Mouse (Mus musculus) cerebellum, adult 2 months (tissue): ENCODE data around the gene Hlf. TPM values are rescaled to one million over a fixed set of nuclear protein-coding genes. Genes with fewer than 3 reads are reported as not detected.

Experiments
- DNase-seq, 2 experiments: peaks; one replicate each; pipeline ENCODE4 v3.0.0; 2021
- H3K27ac ChIP-seq: fragments of 200-500 bp; 2 replicates; pipeline ENCODE4 v1.5.1; 2012; ENCODE audit warnings: low read length, control low read depth, inconsistent platforms; ENCODE audit not compliant: insufficient read depth
- H3K27me3 ChIP-seq: fragments of 200-500 bp; 2 replicates; pipeline ENCODE4 v1.6.1; 2012; ENCODE audit warnings: inconsistent platforms, mild to moderate bottlenecking, low read length, moderate library complexity; ENCODE audit not compliant: control insufficient read depth, insufficient read depth
- H3K4me1 ChIP-seq: fragments of 200-500 bp; 2 replicates; pipeline ENCODE4 v1.6.1; 2011; ENCODE audit warnings: low read length; ENCODE audit not compliant: control insufficient read depth, insufficient read depth
- H3K4me3 ChIP-seq: fragments of 200-500 bp; replicated peaks from 2 replicates; pipeline ENCODE3; 2011; ENCODE audit warnings: mild to moderate bottlenecking, low read depth, low read length, control low read depth; ENCODE audit not compliant: insufficient read depth
- CTCF ChIP-seq: fragments of 200-500 bp; IDR thresholded peaks from 2 replicates; pipeline ENCODE4 v1.5.1; 2011; ENCODE audit warnings: low read depth, mild to moderate bottlenecking, control low read depth, low read length, moderate library complexity, borderline replicate concordance; ENCODE audit not compliant: insufficient read depth
- POLR2A ChIP-seq: fragments of 200-500 bp; IDR thresholded peaks from 2 replicates; pipeline ENCODE4 v1.6.1; 2011; ENCODE audit warnings: low read length, control low read depth, borderline replicate concordance; ENCODE audit not compliant: insufficient read depth
- WGBS: fragments of 180-500 bp; shearing (Covaris S2); methylation state at CpG from one replicate; pipeline ENCODE4 v1.1.7; 2018; 5-methylcytosine and 5-hydroxymethylcytosine counted together
- polyA plus RNA-seq: library from polyadenylated mRNA; depleted of rRNA; stranded (reverse); fragments of >200 nt; gene quantifications from 2 replicates; pipeline ENCODE4 v1.2.3, GENCODE M21; 2012

Gene Hlf
- polyA plus RNA-seq, 1 experiment = 50.4 TPM

DNA sequence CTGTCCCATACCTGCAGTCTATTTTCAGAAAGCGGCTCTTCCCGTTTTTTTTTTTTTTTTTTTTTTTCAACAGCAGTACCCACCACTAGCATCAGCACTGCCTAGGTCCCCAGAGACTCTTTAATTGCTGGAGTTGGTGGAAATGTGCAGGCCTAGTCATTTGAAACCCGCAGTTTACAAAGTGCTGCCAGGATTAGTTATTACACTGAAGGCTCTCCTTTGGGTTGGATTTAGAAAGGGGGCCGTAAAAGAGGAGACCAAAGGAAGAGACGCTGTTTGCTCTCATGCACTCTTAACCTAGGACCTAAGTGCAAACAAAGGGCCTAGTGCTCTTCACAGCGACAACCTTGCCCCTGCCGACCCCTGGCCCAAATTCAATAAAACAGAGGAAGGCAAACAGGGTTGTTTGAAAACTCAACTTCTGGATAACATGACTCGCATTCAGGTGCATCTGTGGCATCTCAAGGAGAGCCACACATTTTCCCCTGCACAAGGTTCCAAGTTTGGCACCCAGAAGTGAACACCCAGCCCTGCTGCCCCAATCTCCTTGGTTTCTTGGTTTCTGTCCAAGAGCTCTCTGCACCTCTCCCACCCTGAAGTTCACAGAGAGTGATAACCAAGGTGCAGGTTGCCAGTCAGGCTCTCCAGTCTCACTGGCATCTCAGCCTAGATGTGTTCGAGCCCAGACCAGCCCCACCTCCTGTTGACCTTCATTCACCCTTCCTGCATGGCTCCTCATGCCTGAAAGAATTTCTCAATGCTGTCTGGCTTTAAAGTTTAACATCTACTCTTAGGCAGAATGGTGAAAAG lies 34.0 kb downstream of the Hlf start:
- Histone ChIP-seq H3K4me1 (peaks cover 19% of the 10 kb centered on the region), H3K27me3 (no peaks in the 10 kb centered on the region), H3K27ac (no peak overlapping the region), H3K4me3 (no peak overlapping the region)
- TF ChIP-seq CTCF = no peak
- TF ChIP-seq POLR2A = no peak
- DNase-seq = no peak
- 62% methylated on average over 9 of the region's 9 CpGs for WGBS

DNA sequence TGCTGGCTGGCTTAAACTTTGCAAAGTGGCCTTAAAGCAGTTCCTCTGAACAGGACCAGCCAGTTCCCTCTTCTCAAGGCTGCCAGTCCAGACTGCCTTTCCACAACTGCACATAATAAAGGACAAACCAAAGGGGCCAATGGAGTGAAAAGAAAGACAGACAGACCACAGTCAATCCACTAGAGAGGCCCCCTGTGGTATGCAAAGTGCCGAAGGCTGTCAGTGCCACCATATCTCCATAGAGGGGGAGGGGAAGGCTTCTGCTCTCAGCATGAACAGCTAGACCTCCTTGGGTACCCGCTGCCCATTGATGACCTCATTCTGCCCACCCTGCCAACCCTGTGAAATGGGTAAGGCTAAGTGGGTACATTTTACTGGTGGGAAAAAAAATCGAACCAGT lies 34.7 kb downstream of the Hlf start:
- no peak for TF ChIP-seq POLR2A
- no peak for TF ChIP-seq CTCF
- DNase-seq = no peak
- no peak overlapping the region for H3K27ac ChIP-seq
- no peak overlapping the region for H3K4me3 ChIP-seq
- H3K27me3 ChIP-seq = no peaks in the 10 kb centered on the region
- WGBS = 42% methylated on average over 3 of the region's 3 CpGs
- H3K4me1 ChIP-seq = peaks cover 19% of the 10 kb centered on the region

DNA sequence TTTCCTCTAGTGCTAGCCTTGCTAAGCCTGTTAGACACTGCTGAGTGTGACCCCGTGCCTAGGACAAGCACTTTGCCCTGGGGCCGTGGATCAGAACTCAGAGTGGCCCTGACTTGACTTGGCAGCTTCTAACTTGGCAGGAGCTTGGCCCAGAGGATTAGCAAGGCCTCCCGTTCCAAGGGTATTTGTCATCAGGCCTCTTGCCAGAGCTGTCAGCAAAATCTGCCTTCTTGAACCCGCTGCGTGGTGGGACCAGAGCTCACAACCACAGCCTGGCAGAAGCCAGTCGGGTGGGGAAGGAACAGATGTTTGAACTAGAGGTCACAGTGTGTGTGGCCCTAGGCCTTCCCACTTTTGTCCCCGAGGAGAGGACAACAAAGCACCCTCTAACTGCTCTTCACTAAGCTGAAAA lies 35.4 kb downstream of the Hlf start:
- Histone ChIP-seq H3K4me3 (no peak overlapping the region), H3K27me3 (no peaks in the 10 kb centered on the region), H3K4me1 (peaks cover 19% of the 10 kb centered on the region), H3K27ac (no peak overlapping the region)
- WGBS = 4% methylated on average over 7 of the region's 7 CpGs
- peak; percentile 63 to 81 for DNase-seq
- no peak for TF ChIP-seq POLR2A
- no peak for TF ChIP-seq CTCF

DNA sequence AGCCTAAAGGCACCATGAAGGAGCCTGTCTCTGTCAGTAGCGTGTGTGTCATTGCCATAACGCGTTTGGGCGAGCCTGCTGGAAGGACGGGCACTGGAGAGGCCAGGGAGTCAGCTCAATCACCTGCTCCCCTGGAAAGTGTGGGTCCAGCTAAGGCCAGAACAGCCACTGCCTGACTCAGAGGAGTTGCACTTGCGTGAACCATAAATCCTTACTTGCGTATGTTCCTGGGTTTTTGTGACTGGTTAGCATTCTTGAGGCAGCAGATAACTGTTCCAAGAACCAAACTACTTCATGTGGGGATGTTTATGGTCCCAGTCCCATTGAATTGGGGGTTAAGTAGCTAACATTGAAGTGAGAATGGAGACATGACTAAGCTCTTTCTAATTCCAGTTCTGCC lies 38.0 kb downstream of the Hlf start:
- Histone ChIP-seq H3K4me1 (peaks cover 16% of the 10 kb centered on the region), H3K27me3 (no peaks in the 10 kb centered on the region), H3K4me3 (no peak overlapping the region), H3K27ac (no peak overlapping the region)
- no peak for DNase-seq
- TF ChIP-seq CTCF (no peak), POLR2A (no peak)
- WGBS = 82% methylated on average over 7 of the region's 7 CpGs

DNA sequence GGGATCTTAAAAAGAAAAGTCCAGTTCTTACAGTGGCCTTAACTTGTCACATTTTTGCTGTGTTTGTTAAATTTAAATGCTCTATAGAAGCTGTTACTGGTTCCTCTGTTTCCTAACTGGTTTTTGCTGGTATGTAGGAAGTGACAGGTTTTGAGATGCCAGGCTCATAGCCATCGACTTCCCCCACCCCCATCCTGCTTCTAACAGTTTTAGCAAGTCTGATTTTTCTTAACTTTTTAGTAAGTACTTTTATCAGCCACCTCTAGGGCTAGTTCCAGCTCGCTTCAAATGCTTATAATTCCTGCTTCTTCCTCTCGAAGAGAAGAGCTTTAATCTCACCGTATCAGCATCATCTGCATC lies 40.6 kb downstream of the Hlf start:
- Histone ChIP-seq H3K4me1 (peaks cover 3% of the 10 kb centered on the region), H3K27ac (no peak overlapping the region), H3K4me3 (no peak overlapping the region), H3K27me3 (no peaks in the 10 kb centered on the region)
- TF ChIP-seq CTCF (no peak), POLR2A (no peak)
- DNase-seq = no peak
- 82% methylated on average over 4 of the region's 4 CpGs for WGBS

DNA sequence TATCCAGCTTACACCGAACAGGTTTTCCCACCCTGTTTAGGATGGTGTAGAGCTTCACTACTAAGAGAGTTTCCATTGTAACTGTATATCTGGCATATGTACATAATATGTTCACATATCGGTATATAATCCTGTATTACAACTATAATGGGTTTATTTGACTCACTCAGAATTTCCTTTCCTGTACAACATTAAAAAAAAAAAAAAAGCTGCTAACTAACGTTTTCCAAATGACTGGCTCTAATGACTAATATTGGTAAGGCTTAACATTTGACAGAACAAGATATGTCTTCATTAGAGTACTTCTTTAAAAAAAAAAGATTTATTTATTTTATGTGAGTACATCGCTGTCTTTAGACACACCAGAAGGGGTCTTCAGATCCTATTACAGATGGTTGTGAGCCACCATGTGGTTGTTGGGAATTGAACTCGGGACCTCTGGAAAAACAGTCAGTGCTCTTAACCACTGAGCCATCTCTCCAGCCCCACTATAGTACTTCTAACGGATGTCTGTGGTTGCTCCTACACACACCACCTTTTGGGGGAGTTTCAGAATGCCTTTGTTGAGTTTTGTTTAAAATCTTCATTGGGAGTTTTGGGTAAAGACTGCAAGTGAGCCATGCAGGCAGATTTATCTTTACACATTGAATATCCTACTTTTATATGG lies 41.1 kb downstream of the Hlf start:
- WGBS = 95% methylated on average over 6 of the region's 6 CpGs
- Histone ChIP-seq H3K27me3 (no peaks in the 10 kb centered on the region), H3K4me3 (no peak overlapping the region), H3K27ac (no peak overlapping the region), H3K4me1 (no peaks in the 10 kb centered on the region)
- DNase-seq = no peak
- TF ChIP-seq CTCF (no peak), POLR2A (no peak)

DNA sequence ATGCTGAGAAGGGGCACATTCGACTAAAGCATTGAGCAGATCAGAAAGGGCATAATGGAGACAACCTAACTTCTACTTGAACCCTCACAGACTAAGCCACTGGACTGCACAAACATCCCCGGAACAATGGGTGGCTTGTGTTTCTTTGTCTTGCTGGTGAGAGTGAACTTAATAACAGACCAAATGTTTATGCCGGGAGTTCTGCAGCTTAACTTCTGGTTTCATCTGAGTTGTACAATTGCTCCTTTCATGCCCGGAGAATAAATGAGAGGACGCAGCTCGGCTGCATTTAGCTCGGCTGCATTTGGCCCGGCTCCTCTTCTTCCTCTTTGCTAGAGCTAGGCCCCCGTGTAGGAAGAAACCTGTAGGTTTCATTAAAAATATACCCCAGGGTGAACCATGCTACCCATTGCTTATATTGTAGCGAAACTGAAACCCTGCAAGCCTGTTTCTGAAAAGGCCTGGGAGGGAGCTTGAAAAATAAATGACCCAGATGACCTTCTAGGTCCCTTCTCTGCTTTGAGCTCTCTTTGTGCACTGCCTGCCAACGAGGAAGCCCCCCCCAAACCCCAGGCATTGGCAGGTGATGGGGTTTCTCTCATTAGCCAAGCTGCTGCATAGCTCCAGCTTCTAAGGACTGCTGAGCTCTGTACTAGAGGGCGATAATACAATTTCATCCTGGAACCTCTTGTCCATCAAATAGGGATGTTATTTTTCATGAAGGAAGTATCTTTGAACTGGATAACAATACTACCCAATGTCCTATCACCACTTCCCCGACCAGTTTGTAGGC lies 42.8 kb downstream of the Hlf start:
- Histone ChIP-seq H3K4me1 (no peaks in the 10 kb centered on the region), H3K27me3 (no peaks in the 10 kb centered on the region), H3K4me3 (no peak overlapping the region), H3K27ac (no peak overlapping the region)
- no peak for DNase-seq
- WGBS = 68% methylated on average over 13 of the region's 13 CpGs
- TF ChIP-seq CTCF (no peak), POLR2A (no peak)

DNA sequence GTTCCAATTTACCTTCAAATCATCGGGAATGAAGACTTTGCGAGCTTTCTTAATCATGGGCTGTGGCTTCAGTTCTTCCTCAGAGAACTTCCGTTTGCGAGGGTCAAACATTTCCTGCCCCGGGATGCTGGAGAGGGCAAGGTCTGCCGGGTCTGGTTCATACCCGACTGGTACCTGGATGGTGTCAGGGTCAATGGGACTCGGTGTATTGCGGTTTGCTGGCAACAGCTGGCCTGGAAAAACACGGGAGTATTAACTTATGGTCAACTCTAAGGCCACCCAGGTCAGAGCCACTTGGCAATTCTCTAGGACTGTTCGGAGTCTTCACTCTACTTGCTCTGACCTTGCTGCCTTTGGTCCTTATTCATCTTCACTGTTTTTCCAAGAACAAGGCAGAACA lies 44.9 kb downstream of the Hlf start:
- TF ChIP-seq CTCF (no peak), POLR2A (no peak)
- DNase-seq = no peak

More for the DNA sequence above, 44.9 kb downstream of the Hlf start:
- Histone ChIP-seq H3K27me3 (no peaks in the 10 kb centered on the region), H3K4me3 (no peak overlapping the region), H3K27ac (no peak overlapping the region), H3K4me1 (no peaks in the 10 kb centered on the region)
- 96% methylated on average over 11 of the region's 11 CpGs for WGBS
